Comparison of ENCODE assay signal across 9 mouse cellular contexts in genomic region chr2:149828911-149829310, GRCm38 (mm10). TPM values are rescaled to one million over a fixed set of nuclear protein-coding genes. Genes with fewer than 3 reads are reported as not detected.
DNase-seq lines count a peak whose midpoint lies in the region; ATAC-seq and TF ChIP-seq lines count a peak whose summit lies in the region.
"Had no signal": no experiment of that assay in that cellular context is flagged by ENCODE, and none has a peak within 500 bp of the region (broad histone marks: within the 10 kb centered on the region; RNA-seq: fewer than 3 reads in every experiment).

Gene Syndig1, plus strand, starts transcription at chr2:149829211.

- peaks cover 7% of the 10 kb centered on the region; the same call in 1 of the 2 replicates for H3K4me1 ChIP-seq in lung, embryonic 16.5 days (replicated peaks; ENCODE audit: control insufficient read depth, insufficient read depth, low read length)
- H3K4me1 ChIP-seq in forebrain, postnatal 0 days (ENCODE audit: insufficient read depth) = 0 out of 2 replicates have a peak, but pooled peaks cover 4% of the 10 kb centered on the region
- H3K4me1 ChIP-seq in stomach, embryonic 16.5 days (ENCODE audit: control insufficient read depth, insufficient read depth, low read length) = peaks cover 14% of the 10 kb centered on the region

- peak within 1 kb of the TSS; percentile 67; the same call in 1 of the 2 replicates for H3K9ac ChIP-seq in lung, embryonic 16.5 days (ENCODE audit: low read length)
- H3K9ac ChIP-seq in forebrain, postnatal 0 days = peak within 1 kb of the TSS; percentile 64; the same call in 1 of the 2 replicates
- H3K9ac ChIP-seq in stomach, embryonic 16.5 days (ENCODE audit: low read length) = peak within 1 kb of the TSS; percentile 63

- H3K4me2 ChIP-seq in lung, embryonic 16.5 days (ENCODE audit: low read depth, low read length) = peak within 1 kb of the TSS; percentile 93
- H3K4me2 ChIP-seq in forebrain, postnatal 0 days (ENCODE audit: low read depth) = peak within 1 kb of the TSS; percentile 95
- peak within 1 kb of the TSS; percentile 91 for H3K4me2 ChIP-seq in stomach, embryonic 16.5 days (ENCODE audit: low read depth, low read length)

- WGBS in lung, embryonic 16.5 days = 66% methylated on average over 2 of the region's 2 CpGs
- 85% methylated on average over 2 of the region's 2 CpGs for WGBS in forebrain, postnatal 0 days
- 63% methylated on average over 2 of the region's 2 CpGs for WGBS in stomach, embryonic 16.5 days

- no peak within 1 kb of the TSS for H3K27ac ChIP-seq in lung, embryonic 16.5 days (ENCODE audit: low read length)
- no peak within 1 kb of the TSS for H3K27ac ChIP-seq in forebrain, postnatal 0 days (ENCODE audit: low read depth, low read length)
- H3K27ac ChIP-seq in stomach, embryonic 16.5 days (ENCODE audit: low read length) = no peak within 1 kb of the TSS

- peaks cover 34% of the 10 kb centered on the region for H3K27me3 ChIP-seq in lung, embryonic 16.5 days (ENCODE audit: control insufficient read depth, insufficient read depth, low read depth, low read length)
- H3K27me3 ChIP-seq in forebrain, postnatal 0 days (ENCODE audit: insufficient read depth, low read length) = peaks cover 7% of the 10 kb centered on the region
- peaks cover 37% of the 10 kb centered on the region for H3K27me3 ChIP-seq in stomach, embryonic 16.5 days (ENCODE audit: control insufficient read depth, insufficient read depth, low read length)

- intact Hi-C loops in left cerebral cortex, postnatal 36 days (cut with DNase I) = no loop called here

- peak within 1 kb of the TSS; percentile 59 for H3K4me3 ChIP-seq in lung, embryonic 16.5 days (ENCODE audit: low read length)
- peak within 1 kb of the TSS; percentile 66 for H3K4me3 ChIP-seq in forebrain, postnatal 0 days (ENCODE audit: low read depth, low read length)
- H3K4me3 ChIP-seq in stomach, embryonic 16.5 days (replicated peaks; ENCODE audit: low read length) = peak within 1 kb of the TSS; percentile 57
- H3K4me3 ChIP-seq: megakaryocyte, embryonic 14.5 days had no signal

- no peaks in the 10 kb centered on the region for H3K9me3 ChIP-seq in lung, embryonic 16.5 days (ENCODE audit: control insufficient read depth, low read length)
- H3K9me3 ChIP-seq in forebrain, postnatal 0 days (ENCODE audit: low read length) = no peaks in the 10 kb centered on the region
- H3K9me3 ChIP-seq in stomach, embryonic 16.5 days (replicated peaks; ENCODE audit: control insufficient read depth, low read length) = no peaks in the 10 kb centered on the region

- no peak for DNase-seq in lung, postnatal 10 days
- DNase-seq in forebrain, postnatal 0 days = no peak
- no peak for DNase-seq in left cerebral cortex, postnatal 36 days (ENCODE audit: low spot score in 2 of 2)
- no peak for DNase-seq in cerebellum, adult 18-20 months
- DNase-seq: thymus, postnatal 36 days had no signal

- no peaks in the 10 kb centered on the region for H3K36me3 ChIP-seq in lung, embryonic 16.5 days (ENCODE audit: control insufficient read depth, insufficient read depth, low read length)
- H3K36me3 ChIP-seq in forebrain, postnatal 0 days (ENCODE audit: insufficient read depth) = no peaks in the 10 kb centered on the region
- H3K36me3 ChIP-seq in stomach, embryonic 16.5 days (ENCODE audit: control insufficient read depth, insufficient read depth, low read length) = no peaks in the 10 kb centered on the region

- no peak for TF ChIP-seq CTCF in forebrain, postnatal 0 days (IDR thresholded peaks at IDR 0.05; ENCODE audit: low read depth)

- ATAC-seq in lung, embryonic 16.5 days (ENCODE audit: low read depth) = no peak
- ATAC-seq in forebrain, postnatal 0 days = no peak
- no peak for ATAC-seq in stomach, embryonic 16.5 days (ENCODE audit: insufficient read depth, low FRiP score)
- no peak for ATAC-seq in megakaryocyte progenitor cell, adult 5-6 weeks (replicated peaks; ENCODE audit: poor library complexity)

RNA-seq across cellular contexts. Expression of gene Syndig1, which starts in this region (rescaled TPM):
- polyA plus RNA-seq in lung, embryonic 16.5 days (2015; fragmentation: Nextera tagmentation; extraction: Ambion mirVana) = 3.7 and 4.7 TPM in 2 replicates
- total RNA-seq in forebrain, postnatal 0 days (2014; rRNA removed) = 25.1 and 49.2 TPM in 2 replicates
- 29.7 and 32.0 TPM in 2 replicates for polyA plus RNA-seq in forebrain, postnatal 0 days (2015; fragmentation: Nextera tagmentation; extraction: Ambion mirVana)
- 10 to 100 TPM; 59.2 to 67.5 TPM for total RNA-seq in left cerebral cortex, postnatal 36 days (2021)
- polyA plus RNA-seq in stomach, embryonic 16.5 days (2015; fragmentation: Nextera tagmentation; extraction: Ambion mirVana) = 10.7 and 12.1 TPM in 2 replicates
- not detected in 2 replicates for total RNA-seq in megakaryocyte progenitor cell, adult 5-6 weeks (2015)
- total RNA-seq in megakaryocyte progenitor cell, adult 5-6 weeks (2017) = not detected in 2 replicates

Comparison
In these comparisons a context has a peak if more than half of its experiments do, and no peak if none do; other contexts are left out.
1. RNA of gene Syndig1 (total RNA-seq): 59.2 to 67.5 TPM in left cerebral cortex, postnatal 36 days and 25.1 to 49.2 TPM in forebrain, postnatal 0 days; not detected in megakaryocyte progenitor cell, adult 5-6 weeks; every median in the first group is over 10 times any median in the second.
2. Peak in every context shown above with its lines, with median percentiles within 50 percentile points of each other: H3K4me2 ChIP-seq, H3K4me3 ChIP-seq and H3K9ac ChIP-seq.